Mouse (Mus musculus): Measurements from ENCODE around the gene Sin3a.

Gene Sin3a

DNA sequence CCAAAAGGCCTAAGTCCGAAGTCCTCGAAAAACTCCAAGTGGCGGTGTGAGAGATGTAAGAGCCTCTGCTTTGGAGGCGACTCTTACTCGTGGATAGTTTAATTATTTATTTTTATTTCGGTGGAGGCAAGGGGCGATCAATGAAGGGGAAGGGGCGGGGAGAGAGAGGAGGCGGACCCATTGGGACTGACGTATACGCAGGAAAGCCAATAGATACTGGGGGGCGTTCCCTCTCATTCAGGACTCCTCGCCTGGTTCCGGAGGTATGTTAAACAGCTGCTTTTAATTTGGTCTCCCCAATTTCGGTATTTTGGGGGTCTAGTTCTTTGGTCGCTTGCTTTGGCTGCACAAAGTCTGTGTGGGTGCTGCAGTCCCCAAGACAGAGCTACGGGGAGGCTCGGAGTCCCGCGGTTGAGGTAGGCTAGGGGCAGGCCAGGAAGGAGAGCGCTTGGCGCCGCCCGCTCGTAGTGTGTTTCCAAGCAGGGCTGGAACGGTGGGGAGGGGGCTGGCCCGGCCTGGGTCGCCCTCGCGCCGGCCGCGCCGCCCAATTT lies at the start of gene Sin3a:
Gene Sin3a (plus strand): TSS at position 240 of the 551 bp plus-strand sequence.
- DNase-seq: peak; percentile 67

DNA sequence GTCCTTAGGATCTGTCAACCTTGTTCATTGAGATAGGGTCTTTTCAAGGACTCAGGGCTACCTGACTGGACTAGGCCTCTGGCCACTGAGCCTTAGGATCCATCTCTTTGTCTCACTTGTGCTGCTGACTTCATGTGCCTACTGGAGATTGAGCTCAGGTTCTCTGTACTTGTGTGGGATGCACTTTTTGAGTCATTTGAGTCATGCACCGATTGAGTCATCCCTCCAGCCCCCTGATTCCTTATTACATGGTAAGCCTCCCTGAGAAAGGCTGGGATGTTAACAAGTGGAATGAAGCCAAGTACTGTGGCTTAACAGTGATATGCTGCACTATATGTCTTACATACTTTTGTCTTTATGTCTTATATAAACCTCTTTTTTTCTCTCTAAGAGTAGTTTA lies 40.1 kb upstream of the Sin3a start:
- DNase-seq: no peak

DNA sequence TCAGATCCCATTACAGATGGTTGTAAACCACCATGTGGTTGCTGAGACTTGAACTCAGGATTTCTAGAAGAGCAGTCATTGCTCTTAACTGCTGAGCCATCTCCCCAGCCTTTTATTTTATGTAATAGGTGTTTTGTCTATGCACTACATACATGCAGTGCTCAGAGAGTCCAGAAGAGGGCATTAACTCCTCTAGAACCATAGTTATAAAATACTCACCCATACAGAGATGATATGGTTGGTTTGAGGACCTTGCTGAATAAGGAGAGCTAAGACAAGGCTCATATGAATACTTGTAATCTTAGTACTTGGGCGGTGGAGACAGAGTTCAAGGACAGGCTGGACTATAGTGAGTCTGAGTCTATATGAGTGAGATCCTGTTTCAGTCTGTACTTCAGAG lies 15.6 kb upstream of the Sin3a start:
- peak; percentile 62 for DNase-seq

DNA sequence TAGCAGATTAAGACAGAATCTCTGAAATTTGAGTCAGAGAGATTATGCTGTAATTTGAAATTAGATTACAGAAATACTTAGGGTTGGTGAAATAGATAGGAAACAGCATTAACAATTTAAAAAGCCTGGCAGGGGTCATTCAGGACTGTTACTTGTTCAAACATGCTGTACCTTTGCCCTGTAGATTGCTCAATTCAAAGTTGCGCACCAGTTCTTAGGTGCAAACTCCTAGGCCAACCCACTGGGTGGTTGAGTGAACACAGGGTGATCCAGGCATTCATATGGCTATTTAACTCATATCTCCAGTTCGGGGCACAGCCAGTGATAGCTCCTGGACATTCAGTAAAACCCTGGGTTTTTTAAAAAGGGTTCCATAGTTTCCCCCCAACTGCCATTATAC lies 7.7 kb upstream of the Sin3a start:
- no peak for DNase-seq

DNA sequence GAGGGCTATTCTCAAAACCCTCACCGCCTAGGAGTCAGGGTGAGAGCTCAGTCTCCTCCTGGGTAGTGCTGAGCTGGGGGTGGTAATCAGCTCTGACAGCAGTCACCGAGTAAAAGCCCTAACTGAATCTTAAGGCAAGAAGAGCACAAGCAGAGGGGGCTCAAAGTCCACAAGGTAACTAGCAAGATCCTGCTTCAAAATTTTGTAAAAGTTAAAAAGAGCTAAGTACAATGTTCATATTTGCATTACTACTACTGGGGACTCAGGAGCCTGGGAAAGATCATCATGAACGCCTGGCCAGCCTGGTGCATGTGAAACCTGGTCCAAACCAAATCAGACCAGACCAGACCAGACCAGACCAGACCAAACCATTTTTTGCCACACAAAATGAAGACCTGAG lies 3.6 kb upstream of the Sin3a start:
- DNase-seq: no peak

DNA sequence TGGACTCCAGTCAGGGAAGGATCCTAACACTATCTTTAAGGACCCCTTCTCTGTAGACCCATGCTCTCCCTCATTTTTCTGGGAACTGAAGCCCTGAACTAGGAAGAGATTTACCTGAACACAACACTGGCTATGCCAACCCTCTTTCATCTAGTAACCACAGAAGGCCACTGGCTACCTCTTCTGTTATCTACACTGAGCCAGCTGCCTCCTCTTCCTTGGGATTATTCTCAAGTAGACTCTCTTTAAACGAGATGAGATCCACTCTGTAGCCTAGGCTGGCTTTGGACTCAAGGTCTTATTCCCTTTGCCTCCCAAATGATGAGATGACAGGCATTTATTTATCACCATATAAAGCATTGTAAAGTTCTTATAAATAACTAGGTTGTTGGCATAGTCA lies 1.6 kb upstream of the Sin3a start:
- no peak for DNase-seq

DNA sequence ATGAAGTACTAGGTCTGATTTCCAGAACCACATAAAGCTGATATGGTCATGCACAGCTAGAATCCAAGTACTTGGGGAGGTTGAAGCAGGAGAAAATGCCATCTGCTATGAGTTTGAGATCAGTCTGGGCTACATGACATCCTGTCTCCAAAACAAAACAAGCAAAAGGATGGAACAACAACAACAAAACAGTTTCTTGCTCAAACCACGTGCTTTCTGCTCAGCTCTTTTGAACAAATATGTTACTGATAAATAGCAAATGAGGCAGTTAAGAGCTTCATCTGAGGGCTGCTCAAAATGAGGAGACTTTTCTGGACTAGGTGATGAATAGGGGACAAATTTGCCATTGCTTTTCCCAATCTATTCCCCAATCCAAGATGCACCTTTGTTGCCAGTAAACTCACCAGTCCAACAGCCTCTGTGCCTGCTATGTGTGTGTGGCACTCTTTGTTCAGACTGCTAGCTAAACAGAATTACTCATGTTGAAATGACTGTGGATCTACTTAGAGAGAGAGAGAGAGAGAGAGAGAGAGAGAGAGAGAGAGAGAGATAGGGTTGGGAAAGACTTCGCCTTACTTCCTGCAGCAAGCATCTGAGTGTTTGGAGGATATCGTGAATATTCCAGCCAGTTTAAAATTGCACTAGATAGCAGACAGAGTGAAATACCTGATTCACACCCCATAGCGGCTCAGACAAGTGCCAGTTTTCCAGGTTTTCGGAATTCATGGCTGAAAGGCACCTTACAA lies 867 bp upstream of the Sin3a start:
- no peak for DNase-seq

DNA sequence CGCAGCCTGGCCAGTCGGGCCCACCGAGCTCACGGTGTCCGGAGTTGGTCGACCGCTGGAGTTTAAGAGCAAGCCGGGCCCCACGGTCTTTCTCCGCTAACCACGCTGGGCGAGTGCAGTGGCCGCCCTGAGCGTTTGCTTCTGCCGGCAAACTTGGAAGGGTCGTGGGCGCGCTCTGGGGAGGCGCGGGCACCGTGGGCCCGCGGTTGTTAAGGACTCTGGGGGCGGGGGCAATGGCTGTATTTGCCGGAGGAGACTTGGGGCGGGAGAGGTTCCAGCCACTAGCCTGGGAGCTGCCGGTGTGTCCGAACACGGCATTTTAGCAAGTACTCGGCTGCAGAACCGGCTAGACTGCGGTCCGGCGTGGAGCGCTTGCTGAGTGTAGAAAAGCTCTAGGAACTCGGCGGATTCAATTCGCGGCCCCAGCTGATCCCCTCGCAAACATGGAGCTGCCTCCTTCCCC lies 717 bp downstream of the Sin3a start:
- no peak for DNase-seq

DNA sequence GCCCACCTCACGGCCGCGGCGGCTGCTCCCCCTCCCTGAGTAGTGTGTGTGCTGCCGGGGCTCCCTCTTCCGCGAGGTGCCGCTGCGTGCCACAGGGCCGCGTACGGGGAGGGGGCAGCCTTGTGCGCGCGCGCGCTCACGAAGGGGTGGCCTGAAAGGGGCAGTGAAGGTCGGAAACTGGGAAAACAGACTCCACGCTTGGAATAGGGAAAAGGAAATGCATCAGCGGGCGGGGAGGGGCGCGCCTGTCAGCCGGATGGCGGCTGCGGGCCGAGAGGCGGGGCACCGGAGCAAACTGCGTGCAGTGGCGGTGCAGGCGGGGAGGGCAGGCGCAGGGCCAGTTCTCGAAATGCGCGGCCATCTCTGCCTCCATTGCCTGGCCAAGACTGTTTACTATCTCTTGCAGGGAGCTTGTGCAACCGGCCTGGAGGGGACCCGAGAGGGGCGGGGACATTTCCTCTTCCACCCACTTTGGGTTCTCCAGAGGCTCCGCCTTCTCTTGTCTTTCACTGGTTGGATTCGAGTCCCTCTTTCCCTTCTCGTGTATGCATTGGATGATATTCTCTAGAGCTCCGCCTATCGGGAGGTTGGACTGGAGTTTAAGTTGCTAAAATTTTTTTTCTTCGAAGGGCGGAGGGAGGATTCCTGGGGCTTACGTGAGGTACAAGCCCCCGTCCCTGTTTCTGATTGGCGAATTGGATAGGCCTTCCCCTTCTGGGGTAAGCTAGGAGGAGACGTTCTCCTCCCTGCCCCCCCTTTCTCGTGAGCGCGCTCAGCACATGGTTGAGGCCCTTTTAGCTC lies 1.3 kb downstream of the Sin3a start:
- DNase-seq: peak; percentile 95

DNA sequence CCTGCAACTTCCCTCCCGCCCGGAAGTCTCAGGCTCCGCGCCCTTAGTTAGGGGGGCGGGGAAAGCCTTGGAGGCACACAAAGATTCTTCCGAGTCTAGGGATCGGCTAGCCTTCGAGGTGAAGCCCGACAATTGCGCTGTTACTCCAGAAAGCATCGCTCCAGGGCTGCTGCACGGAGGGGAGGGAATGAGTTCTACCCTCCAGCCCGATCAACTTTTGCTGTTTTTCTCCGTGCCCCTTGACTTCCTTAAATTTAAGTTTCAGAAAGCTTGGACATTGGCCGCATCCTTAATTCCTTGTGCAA lies 1.9 kb downstream of the Sin3a start:
- DNase-seq: no peak

DNA sequence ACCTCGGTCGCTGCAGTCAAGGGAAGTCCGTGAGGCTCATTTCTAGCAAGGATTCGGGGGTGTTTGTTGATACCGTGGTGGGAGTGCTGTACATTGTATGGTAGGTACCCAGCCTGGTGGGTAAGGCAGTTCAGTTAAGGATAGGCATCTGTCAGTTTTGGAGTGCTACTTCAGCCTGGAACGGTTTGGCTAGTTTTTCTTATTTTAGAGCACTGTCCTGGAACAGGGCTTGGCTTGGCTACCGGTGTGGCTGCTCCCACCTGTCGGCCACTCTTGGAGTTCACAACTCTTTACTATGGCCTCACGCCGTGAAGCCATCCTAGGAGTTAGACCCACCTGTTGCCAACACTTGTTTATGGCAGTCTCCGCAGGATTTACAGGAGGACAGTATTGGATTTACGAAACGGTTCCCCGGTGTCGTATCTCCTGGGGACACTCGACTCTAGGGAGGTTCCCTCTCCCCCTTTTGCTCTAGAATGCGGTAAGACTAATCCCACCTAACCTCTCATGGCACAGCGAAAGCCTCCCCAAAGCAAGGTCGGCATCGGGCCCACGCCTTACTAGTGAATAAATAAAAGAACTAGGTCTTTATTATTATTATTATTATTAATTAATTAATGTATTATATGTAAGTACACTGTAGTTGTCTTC lies 2.5 kb downstream of the Sin3a start:
- peak; percentile 45 for DNase-seq

DNA sequence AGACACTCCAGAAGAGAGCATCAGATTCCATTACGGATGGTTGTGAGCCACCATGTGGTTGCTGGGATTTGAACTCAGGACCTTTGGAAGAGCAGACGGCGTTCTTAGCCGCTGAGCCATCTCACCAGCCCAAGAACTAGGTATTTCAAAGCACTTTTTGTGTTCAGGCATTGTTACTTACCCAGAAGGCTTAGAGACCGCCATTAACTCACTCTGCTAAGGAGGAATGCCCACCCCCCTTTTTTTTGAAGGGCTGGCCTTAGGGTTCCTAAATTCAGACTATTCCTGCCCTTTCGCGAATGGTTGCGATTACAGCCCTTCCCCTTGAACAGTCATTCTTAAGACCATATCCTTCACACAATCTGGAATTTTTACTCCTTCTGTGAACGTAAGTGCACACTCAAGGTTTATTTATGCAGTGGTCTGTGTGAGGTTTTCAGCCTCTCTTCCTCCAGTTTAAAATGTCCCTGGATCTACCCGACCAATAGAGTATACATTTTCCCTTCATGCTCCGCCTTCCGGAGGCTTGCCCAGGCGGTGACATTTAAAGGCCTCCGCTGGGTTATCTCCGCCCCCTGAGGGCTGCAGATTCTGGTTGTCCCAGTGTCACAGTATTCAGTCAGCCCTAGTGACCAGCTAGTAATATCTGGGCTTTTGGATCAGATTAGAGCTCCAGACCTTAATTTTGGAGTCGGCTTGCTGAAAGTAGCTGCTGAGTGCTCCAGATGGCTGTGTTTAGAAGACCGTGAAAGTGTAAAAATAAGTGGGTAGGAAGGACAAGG lies 3.2 kb downstream of the Sin3a start:
- peak; percentile 67 for DNase-seq

DNA sequence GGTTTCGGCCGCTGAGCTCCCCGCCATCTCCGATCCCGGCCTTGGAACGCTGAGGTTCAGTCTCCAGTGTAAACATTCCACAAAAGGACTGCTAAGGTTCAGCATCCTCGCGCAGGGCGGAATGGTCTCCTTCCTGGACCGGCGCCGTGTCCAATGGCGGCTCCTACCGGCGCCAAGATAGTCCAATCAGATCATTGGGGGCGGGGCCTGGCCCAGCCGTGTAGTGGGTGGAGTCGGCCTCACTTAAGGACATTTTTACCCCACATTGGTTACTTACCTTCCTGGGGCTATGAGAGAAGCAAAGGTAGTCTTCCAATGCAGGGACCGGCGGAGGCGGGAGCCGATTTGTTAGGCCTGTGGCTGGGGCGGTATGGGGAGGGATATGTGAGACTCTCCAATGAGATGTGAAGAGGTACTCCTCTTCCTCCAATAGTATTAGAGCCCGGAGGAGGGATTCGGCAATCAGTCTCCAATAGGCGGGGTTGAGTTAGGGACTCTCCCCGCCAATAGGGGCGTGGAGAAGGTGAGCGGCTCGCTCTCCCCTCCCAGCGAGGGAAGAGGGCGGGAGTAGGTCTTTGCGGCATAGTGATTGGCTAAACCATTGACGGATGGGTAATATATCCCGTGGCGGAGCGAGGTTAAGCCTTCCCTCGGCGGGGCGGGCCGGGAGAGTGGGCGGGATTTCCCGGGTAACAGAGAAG lies 4.0 kb downstream of the Sin3a start:
- DNase-seq: peak; percentile 97

DNA sequence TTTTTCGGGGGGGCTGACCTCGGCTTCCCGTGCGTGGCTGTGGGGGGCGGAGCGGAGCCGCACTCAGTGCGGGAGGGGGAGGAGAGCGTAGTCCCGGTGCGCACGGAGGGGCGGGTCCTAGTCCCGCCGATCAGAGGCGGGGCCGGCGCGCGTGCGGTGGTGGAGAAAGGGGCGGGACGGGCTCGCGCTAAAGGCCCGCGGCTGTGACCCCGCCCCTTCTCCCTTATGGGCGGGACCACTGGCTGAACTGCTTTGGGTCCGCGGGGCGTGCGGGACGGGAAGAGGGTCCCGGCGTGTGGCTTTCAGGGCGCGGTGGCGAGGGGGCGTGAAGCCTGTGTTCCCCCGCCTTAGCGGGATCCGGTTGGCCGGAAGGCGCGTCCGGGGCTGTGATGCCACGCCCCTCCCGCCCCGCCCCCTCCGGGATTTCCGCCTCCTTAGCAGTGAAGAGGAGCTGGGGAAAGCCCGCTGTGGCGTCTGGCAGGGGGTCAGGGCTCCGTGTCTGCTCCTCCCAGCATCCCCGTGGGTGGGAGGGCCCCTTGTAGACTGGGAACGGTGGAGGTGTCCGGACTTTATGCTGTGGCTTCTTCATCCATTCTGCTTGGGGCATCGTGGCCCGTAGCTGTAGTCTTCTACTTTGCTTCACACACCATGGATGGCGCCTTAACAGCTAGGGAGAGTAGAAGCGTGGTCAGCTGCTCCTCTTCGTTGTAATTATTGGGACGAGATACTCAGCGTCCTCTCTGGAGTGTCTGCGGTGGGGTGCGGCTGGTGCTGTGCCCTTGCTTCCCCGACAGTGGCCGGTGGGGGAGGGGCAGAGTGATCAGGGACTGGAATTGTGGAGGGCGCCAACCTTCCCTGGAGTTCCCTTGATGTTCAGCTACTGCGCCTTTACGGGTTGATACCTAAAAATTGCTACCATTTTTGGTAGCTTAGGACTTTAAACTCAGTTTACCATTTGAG lies 5.1 kb downstream of the Sin3a start:
- DNase-seq: peak; percentile 87

DNA sequence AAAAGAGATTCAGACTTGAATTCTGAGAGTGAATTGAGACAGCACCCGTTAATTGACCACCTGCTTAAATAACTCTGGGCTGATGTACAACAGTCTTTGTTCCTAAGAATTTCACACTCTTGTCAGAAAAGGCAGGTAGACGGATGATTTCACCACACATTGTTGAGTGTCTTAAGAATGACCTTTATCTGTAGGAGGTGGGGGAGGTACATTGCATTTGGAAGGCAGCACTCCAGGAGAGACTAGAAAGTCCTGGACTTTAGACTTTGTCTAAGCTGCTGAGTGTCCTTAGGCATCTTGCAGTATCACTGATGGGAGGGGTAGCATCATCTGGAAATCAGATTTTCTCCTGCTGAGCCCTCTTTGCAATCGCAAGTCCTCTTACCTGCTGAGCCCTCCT lies 10.4 kb downstream of the Sin3a start:
- DNase-seq: no peak

DNA sequence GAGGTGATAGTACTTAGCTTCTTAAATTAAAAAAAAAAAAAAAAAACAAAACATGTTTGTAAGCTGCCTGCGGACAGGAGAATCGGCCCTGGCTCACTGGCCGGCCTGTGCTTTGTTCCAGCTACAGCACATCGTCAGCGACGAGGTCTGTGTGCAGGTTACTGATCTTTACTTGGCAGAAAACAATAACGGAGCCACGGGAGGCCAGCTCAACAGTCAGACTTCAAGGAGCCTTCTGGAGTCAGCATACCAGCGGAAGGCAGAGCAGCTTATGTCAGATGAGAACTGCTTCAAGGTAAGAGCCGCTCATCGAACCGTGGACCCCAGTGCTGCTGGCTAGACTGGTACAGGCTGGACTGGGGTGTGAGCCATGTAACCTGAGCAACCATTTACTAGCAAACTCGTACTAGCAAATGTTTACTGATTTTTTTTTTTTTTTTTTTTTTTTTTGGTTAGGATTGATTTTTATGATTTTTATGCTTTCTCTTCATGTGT lies 45.5 kb downstream of the Sin3a start:
- DNase-seq: no peak

DNA sequence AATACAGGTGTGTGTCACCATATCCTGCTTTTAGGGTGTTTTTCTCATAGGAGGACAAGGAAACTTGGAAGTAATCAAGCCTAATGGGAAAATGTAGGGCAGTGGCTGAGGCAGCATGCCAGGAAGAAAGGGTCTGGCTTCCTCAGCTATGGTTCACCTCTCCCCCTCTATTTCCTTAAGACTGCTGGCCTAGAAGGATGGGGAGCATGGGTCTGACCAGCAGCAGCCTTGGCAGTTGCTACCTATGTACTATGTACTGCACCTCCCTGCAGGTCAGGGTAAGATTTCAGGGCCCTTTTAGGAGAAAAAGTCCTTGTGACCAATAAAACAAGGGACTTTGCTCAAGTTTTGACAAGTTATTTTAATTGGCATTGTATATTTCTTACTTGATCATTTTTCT lies 57.8 kb downstream of the Sin3a start:
- no peak for DNase-seq

DNA sequence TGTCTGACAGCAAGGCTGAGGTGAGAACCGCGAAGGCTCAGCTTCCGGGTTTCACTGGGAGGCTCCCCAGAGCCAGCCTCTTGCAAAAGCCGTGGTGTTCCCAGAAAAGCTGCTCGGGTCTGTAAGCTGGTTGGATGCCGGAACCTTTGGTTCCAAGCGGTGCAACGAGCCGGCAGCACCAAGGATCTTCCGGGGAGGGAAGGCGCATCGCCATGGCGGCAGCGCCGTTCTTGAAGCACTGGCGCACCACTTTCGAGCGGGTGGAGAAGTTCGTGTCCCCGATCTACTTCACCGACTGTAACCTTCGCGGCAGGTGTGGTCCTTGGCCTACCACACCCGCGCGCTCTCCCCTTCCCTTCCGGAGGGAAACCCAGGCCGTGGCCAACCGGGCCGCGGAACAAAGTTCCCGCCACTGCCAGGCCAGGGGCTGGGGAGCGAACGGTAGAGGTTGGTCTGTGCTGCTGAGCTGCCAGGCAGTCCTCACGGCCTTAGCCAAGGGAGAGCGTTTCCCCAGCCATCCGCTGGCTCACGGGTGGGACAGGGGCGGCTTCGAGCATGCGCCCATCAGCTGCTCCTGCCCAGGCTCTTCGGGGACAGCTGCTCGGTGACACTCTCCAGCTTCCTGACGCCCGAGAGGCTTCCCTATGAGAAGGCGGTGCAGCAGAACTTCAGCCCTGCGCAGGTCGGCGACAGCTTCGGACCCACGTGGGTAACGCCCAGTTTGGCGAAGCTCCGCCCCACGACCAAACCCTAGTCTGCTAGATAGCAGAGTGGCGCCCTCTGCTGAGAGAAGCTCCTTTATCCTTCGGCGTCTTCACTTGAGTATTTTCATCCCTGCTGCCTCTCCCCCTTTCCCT lies 59.0 kb downstream of the Sin3a start, which contains the start of gene Man2c1:
Gene Man2c1 (plus strand): TSS at position 114 of the 857 bp plus-strand sequence.
- peak; percentile 93 for DNase-seq

DNA sequence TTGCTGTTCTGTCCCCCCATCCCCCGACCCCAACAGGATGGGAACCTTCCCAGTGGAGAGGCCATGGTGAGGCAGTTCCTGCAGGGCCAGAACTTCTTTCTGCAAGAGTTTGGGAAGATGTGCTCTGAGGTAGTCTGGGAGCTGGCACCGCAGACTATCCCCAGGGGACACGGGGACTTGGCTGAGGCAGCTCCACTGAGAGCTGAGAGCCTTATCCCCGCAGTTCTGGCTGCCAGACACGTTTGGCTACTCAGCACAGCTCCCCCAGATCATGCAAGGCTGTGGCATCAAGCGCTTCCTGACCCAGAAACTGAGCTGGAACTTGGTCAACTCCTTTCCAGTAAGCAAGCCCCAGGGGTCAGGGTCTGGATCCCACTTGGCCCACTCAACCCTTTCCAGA lies 65.4 kb downstream of the Sin3a start:
- no peak for DNase-seq

DNA sequence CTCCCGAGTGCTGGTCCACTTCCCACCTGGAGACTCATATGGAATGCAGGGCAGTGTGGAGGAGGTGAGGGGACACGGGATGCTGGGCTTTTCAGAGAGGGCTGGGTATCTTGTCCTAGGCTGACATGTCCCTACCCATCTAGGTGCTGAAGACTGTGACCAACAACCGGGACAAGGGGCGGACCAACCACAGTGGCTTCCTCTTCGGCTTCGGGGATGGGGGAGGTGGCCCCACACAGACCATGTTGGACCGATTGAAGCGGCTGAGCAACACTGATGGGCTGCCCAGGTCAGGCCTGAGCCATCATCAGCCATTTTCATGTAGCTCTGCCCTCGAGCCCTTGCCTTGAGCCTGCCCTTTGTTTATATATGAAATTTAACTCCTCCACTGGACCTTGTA lies 65.9 kb downstream of the Sin3a start:
- DNase-seq: no peak
